Mouse (Mus musculus) cerebellum, postnatal 36 days (tissue): ENCODE measurements around the gene Cisd1.

Experiments
- DNase-seq, 2 experiments: peaks; one replicate each; pipeline ENCODE4 v3.0.0; 2021 to 2022; ENCODE audit warnings: mixed read lengths in 2 of 2

Cisd1 gene

GRCm38 (mm10) chr10:71326789-71327188 is 18.0 kb downstream of the Cisd1 start:
- peak; percentile 70 to 75 for DNase-seq

- DNase-seq, result no peak
Observed at GRCm38 (mm10) chr10:71326123-71326522, 18.6 kb downstream of the Cisd1 start.

- no peak for DNase-seq
Observed at GRCm38 (mm10) chr10:71323669-71324068, 21.1 kb downstream of the Cisd1 start.

GRCm38 (mm10) chr10:71316497-71316896 is 28.3 kb downstream of the Cisd1 start:
- no peak for DNase-seq

GRCm38 (mm10) chr10:71316056-71316455 is 28.7 kb downstream of the Cisd1 start:
- DNase-seq, result no peak

GRCm38 (mm10) chr10:71314596-71314995 is 30.2 kb downstream of the Cisd1 start:
- DNase-seq, result no peak

GRCm38 (mm10) chr10:71310288-71310687 is 34.5 kb downstream of the Cisd1 start:
- DNase-seq, result no peak

GRCm38 (mm10) chr10:71308199-71308598 is 36.6 kb downstream of the Cisd1 start:
- no peak for DNase-seq

GRCm38 (mm10) chr10:71306759-71307158 is 38.0 kb downstream of the Cisd1 start:
- no peak for DNase-seq

GRCm38 (mm10) chr10:71306190-71306589 is 38.6 kb downstream of the Cisd1 start:
- peak; percentile 41 to 55 for DNase-seq

- no peak for DNase-seq
Observed at GRCm38 (mm10) chr10:71302490-71302889, 42.3 kb downstream of the Cisd1 start.

GRCm38 (mm10) chr10:71300161-71300560 is 44.6 kb downstream of the Cisd1 start:
- peak; percentile 48 to 50 for DNase-seq

- no peak for DNase-seq
Observed at GRCm38 (mm10) chr10:71293245-71293644, 51.5 kb downstream of the Cisd1 start.

GRCm38 (mm10) chr10:71292254-71292653 is 52.5 kb downstream of the Cisd1 start:
- DNase-seq, result no peak

- DNase-seq, result no peak
Observed at GRCm38 (mm10) chr10:71291801-71292200, 53.0 kb downstream of the Cisd1 start.

GRCm38 (mm10) chr10:71291179-71291661 is 53.5 kb downstream of the Cisd1 start:
- DNase-seq, result no peak

GRCm38 (mm10) chr10:71285126-71285580 is 59.6 kb downstream of the Cisd1 start, which contains the start of gene Ube2d1:
Ube2d1 (minus strand) TSS chr10:71285262.
- DNase-seq, result peak; percentile 91 to 95

GRCm38 (mm10) chr10:71284511-71285125 is 60.1 kb downstream of the Cisd1 start:
- DNase-seq, result no peak

- DNase-seq, result no peak
Observed at GRCm38 (mm10) chr10:71284131-71284510, 60.6 kb downstream of the Cisd1 start.
